Mouse (Mus musculus) megakaryocyte, embryonic 14.5 days (primary cell): ENCODE data around the gene AI593442.

Experiments used
- FLI1 ChIP-seq: IDR thresholded peaks from 2 replicates; pipeline ENCODE4 v1.6.1; 2012; ENCODE audit warnings: low read length, inconsistent platforms, mixed read lengths
- GATA1 ChIP-seq: IDR thresholded peaks from 3 replicates; pipeline ENCODE4 v1.6.1; 2012; ENCODE audit warnings: mixed read lengths, low read length, inconsistent platforms, borderline replicate concordance

DNA sequence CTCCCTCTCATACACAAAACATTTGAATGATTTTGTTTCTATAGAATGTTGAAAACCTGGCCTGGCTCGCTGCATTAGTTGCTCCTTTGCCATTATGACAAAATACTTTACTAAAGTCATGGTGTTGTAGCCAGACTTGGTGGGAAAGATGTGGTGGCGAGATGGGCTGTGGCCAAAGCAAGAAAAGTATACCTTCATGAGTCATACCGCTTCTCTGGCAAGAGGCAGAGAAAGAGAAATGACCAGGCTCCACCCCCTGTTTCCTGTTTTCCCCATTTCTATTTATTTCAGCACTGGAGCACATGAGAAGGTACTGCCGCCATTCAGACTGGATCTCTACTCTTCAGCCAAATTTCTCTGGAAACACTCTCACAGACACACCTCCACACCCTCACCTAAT, 35.0 kb downstream of the AI593442 start:
- TF ChIP-seq FLI1 (no peak), GATA1 (no peak)
